Mouse (Mus musculus): ENCODE measurements around the gene Wdr73.
"Not testable (repeated sequence)": the region's sequence is repeated elsewhere in the genome, so short reads cannot be mapped to it uniquely, and the experiment has no call there.

Gene Wdr73

GRCm38 (mm10) chr7:80900944-80901501, at the start of gene Wdr73:
TSS of gene Wdr73 (minus strand) at chr7:80901269.
- peak; percentile 94 for DNase-seq

GRCm38 (mm10) chr7:80947445-80948350, 46.6 kb upstream of the Wdr73 start, which contains the start of gene Sec11a:
TSS of gene Sec11a (minus strand) at chr7:80947780.
- DNase-seq: peak; percentile 96

GRCm38 (mm10) chr7:80939808-80940207, 38.7 kb upstream of the Wdr73 start:
- DNase-seq: no peak

- DNase-seq: not testable (repeated sequence)
Measured at GRCm38 (mm10) chr7:80937304-80937666, 36.2 kb upstream of the Wdr73 start.

- not testable (repeated sequence) for DNase-seq
Measured at GRCm38 (mm10) chr7:80936617-80937303, 35.7 kb upstream of the Wdr73 start.

- no peak for DNase-seq
Measured at GRCm38 (mm10) chr7:80935834-80936233, 34.8 kb upstream of the Wdr73 start.

- no peak for DNase-seq
Measured at GRCm38 (mm10) chr7:80932777-80933176, 31.7 kb upstream of the Wdr73 start.

GRCm38 (mm10) chr7:80931618-80932207, 30.6 kb upstream of the Wdr73 start:
- no peak for DNase-seq

- DNase-seq: no peak
Measured at GRCm38 (mm10) chr7:80923165-80923564, 22.1 kb upstream of the Wdr73 start.

- no peak for DNase-seq
Measured at GRCm38 (mm10) chr7:80919647-80920008, 18.6 kb upstream of the Wdr73 start.

GRCm38 (mm10) chr7:80918982-80919646, 18.0 kb upstream of the Wdr73 start:
- DNase-seq: no peak

- DNase-seq: no peak
Measured at GRCm38 (mm10) chr7:80917916-80918465, 16.9 kb upstream of the Wdr73 start.

GRCm38 (mm10) chr7:80912496-80912895, 11.4 kb upstream of the Wdr73 start:
- no peak for DNase-seq

- no peak for DNase-seq
Measured at GRCm38 (mm10) chr7:80911053-80911452, 10.0 kb upstream of the Wdr73 start.

GRCm38 (mm10) chr7:80904921-80905515, 3.9 kb upstream of the Wdr73 start, which contains the start of gene Nmb:
TSS of gene Nmb (minus strand) at chr7:80905076.
- DNase-seq: peak; percentile 50

- DNase-seq: no peak
Measured at GRCm38 (mm10) chr7:80903625-80904422, 2.8 kb upstream of the Wdr73 start.

- DNase-seq: no peak
Measured at GRCm38 (mm10) chr7:80901541-80902274, 639 bp upstream of the Wdr73 start.

- no peak for DNase-seq
Measured at GRCm38 (mm10) chr7:80897721-80898120, 3.3 kb downstream of the Wdr73 start.

GRCm38 (mm10) chr7:80897134-80897533, 3.9 kb downstream of the Wdr73 start:
- DNase-seq: no peak

GRCm38 (mm10) chr7:80894815-80895519, 6.1 kb downstream of the Wdr73 start:
- no peak for DNase-seq
